Mouse (Mus musculus) CH12.LX (cell line): ENCODE measurements at regions not wholly inside any gene's neighbourhood (a gene's known extent, or its start where the extent isn't known, plus 50 kb on each side); places are given as distances from the start of the nearest gene placed in this dataset.

Source experiments
- DNase-seq: peaks from one replicate; pipeline ENCODE4 v3.0.0-alpha.2; 2013; ENCODE audit errors: extremely low read depth
- H3K27ac ChIP-seq: 2 replicates; pipeline ENCODE4 v1.5.1; 2012; ENCODE audit warnings: low read depth, mild to moderate bottlenecking, control low read depth, moderate library complexity; ENCODE audit not compliant: insufficient read depth
- H3K27me3 ChIP-seq: replicated peaks from 2 replicates; pipeline ENCODE3; 2012; ENCODE audit warnings: inconsistent platforms
- H3K36me3 ChIP-seq, 2 experiments: replicated peaks in 1 of 2; 2 replicates each; pipeline versions ENCODE3 to v1.6.1; 2012; ENCODE audit warnings: inconsistent platforms in 1 of 2, low read length in 1 of 2, mild to moderate bottlenecking in 1 of 2, mixed read lengths in 1 of 2, moderate library complexity in 1 of 2; ENCODE audit not compliant: control insufficient read depth in 1 of 2, insufficient read depth in 1 of 2
- H3K4me1 ChIP-seq, 2 experiments: 2 replicates each; pipeline ENCODE4 v1.6.1; 2012; ENCODE audit warnings: inconsistent platforms in 1 of 2, moderate library complexity in 1 of 2; ENCODE audit not compliant: insufficient read depth in 2 of 2, control insufficient read depth in 1 of 2
- H3K4me2 ChIP-seq: 2 replicates; pipeline ENCODE4 v1.6.1; 2012; ENCODE audit warnings: low read depth, mild to moderate bottlenecking, control low read depth; ENCODE audit not compliant: poor library complexity, insufficient read depth, severe bottlenecking
- H3K4me3 ChIP-seq, 3 experiments: fragments of 150-350 bp in 1 of 3; sonication (generic) in 1 of 3; replicated peaks in 1 of 3; 2 replicates each; pipeline versions ENCODE3 to v1.5.1; 2011 to 2012; ENCODE audit warnings: low read depth in 2 of 3, low read length in 2 of 3, mild to moderate bottlenecking in 2 of 3, moderate library complexity in 2 of 3, control low read depth in 1 of 3, improper control_type of control experiment in 1 of 3, inconsistent platforms in 1 of 3, mixed read lengths in 1 of 3; ENCODE audit not compliant: poor library complexity in 1 of 3
- H3K79me2 ChIP-seq: replicated peaks from 2 replicates; pipeline ENCODE4 v1.6.1; 2012; ENCODE audit warnings: mild to moderate bottlenecking, moderate library complexity; ENCODE audit not compliant: control insufficient read depth, poor library complexity, insufficient read depth, severe bottlenecking; ENCODE audit errors: extremely low read depth
- H3K9ac ChIP-seq: 2 replicates; pipeline ENCODE4 v1.6.1; 2012; ENCODE audit warnings: low read depth, mild to moderate bottlenecking, control low read depth, moderate library complexity; ENCODE audit not compliant: insufficient read depth
- H3K9me3 ChIP-seq: replicated peaks from 2 replicates; pipeline ENCODE3; 2012; ENCODE audit warnings: low read length, inconsistent platforms, mixed read lengths
- CHD1 ChIP-seq: IDR thresholded peaks from 2 replicates; pipeline ENCODE4 v1.6.1; 2012; ENCODE audit warnings: low read depth, low read length, improper control_type of control experiment, inconsistent platforms
- CHD2 ChIP-seq: IDR thresholded peaks from 2 replicates; pipeline ENCODE4 v1.6.1; 2011; ENCODE audit warnings: low read length, improper control_type of control experiment
- E2F4 ChIP-seq: IDR thresholded peaks from 2 replicates; pipeline ENCODE4 v1.6.1; 2011; ENCODE audit warnings: low read depth, low read length, improper control_type of control experiment; ENCODE audit not compliant: insufficient replicate concordance
- ELF1 ChIP-seq: IDR thresholded peaks from 2 replicates; pipeline ENCODE4 v1.6.1; 2014; ENCODE audit warnings: low read depth, mild to moderate bottlenecking, inconsistent platforms, low read length, improper control_type of control experiment
- EP300 ChIP-seq: IDR thresholded peaks from 2 replicates; pipeline ENCODE4 v1.6.1; 2011; ENCODE audit warnings: low read length, improper control_type of control experiment
- ETS1 ChIP-seq: conservative IDR thresholded peaks from 2 replicates; pipeline ENCODE4 v1.6.1; 2012; ENCODE audit warnings: low read depth, mild to moderate bottlenecking, inconsistent platforms, low read length, improper control_type of control experiment, moderate library complexity
- GABPA ChIP-seq: IDR thresholded peaks from 2 replicates; pipeline ENCODE4 v1.6.1; 2012; ENCODE audit warnings: low read depth, low read length, improper control_type of control experiment, inconsistent platforms; ENCODE audit not compliant: insufficient replicate concordance
- JUN ChIP-seq: IDR thresholded peaks from 2 replicates; pipeline ENCODE4 v1.6.1; 2011; ENCODE audit warnings: low read depth, mild to moderate bottlenecking, low read length, improper control_type of control experiment, moderate library complexity; ENCODE audit not compliant: insufficient read depth
- JUND ChIP-seq: conservative IDR thresholded peaks from 2 replicates; pipeline ENCODE4 v1.6.1; 2011; ENCODE audit warnings: low read depth, low read length, improper control_type of control experiment
- KAT2A ChIP-seq: IDR thresholded peaks from 2 replicates; pipeline ENCODE4 v1.6.1; 2012; ENCODE audit warnings: low read length, improper control_type of control experiment, inconsistent platforms; ENCODE audit not compliant: insufficient replicate concordance
- MAFK ChIP-seq: IDR thresholded peaks from 2 replicates; pipeline ENCODE4 v1.6.1; 2011; ENCODE audit warnings: low read length, improper control_type of control experiment; ENCODE audit not compliant: insufficient replicate concordance
- NRF1 ChIP-seq: IDR thresholded peaks from 2 replicates; pipeline ENCODE4 v1.6.1; 2014; ENCODE audit warnings: low read depth, mild to moderate bottlenecking, inconsistent platforms, low read length, improper control_type of control experiment, moderate library complexity
- POLR2AphosphoS2 ChIP-seq: IDR thresholded peaks from 2 replicates; pipeline ENCODE4 v1.6.1; 2011; ENCODE audit warnings: low read depth, low read length, improper control_type of control experiment
- RAD21 ChIP-seq: IDR thresholded peaks from 2 replicates; pipeline ENCODE4 v1.6.1; 2011; ENCODE audit warnings: low read depth, mild to moderate bottlenecking, low read length, improper control_type of control experiment, moderate library complexity
- SIN3A ChIP-seq: IDR thresholded peaks from 2 replicates; pipeline ENCODE4 v1.6.1; 2012; ENCODE audit warnings: low read length, improper control_type of control experiment, inconsistent platforms
- TBP ChIP-seq: conservative IDR thresholded peaks from 2 replicates; pipeline ENCODE4 v1.6.1; 2011; ENCODE audit warnings: low read depth, low read length, improper control_type of control experiment
- UBTF ChIP-seq: IDR thresholded peaks from 2 replicates; pipeline ENCODE4 v1.6.1; 2012; ENCODE audit warnings: low read depth, mild to moderate bottlenecking, inconsistent platforms, low read length, improper control_type of control experiment, moderate library complexity
- ZC3H11A ChIP-seq: IDR thresholded peaks from 2 replicates; pipeline ENCODE4 v1.6.1; 2012; ENCODE audit warnings: low read depth, mild to moderate bottlenecking, inconsistent platforms, low read length, improper control_type of control experiment
- ZKSCAN1 ChIP-seq: IDR thresholded peaks from 2 replicates; pipeline ENCODE4 v1.6.1; 2012; ENCODE audit warnings: low read depth, inconsistent platforms, low read length, improper control_type of control experiment, borderline replicate concordance
- ZMIZ1 ChIP-seq: IDR thresholded peaks from 2 replicates; pipeline ENCODE4 v1.6.1; 2012; ENCODE audit warnings: low read depth, mild to moderate bottlenecking, inconsistent platforms, low read length, improper control_type of control experiment
- ZNF384 ChIP-seq: IDR thresholded peaks from 2 replicates; pipeline ENCODE4 v1.6.1; 2012; ENCODE audit warnings: low read depth, low read length, improper control_type of control experiment, inconsistent platforms
- dilution Hi-C: fragments of 300-500 bp; cut with MboI; formaldehyde crosslinking; loops from 2 replicates; pipeline ENCODE4 v1.14.3; 2020; ENCODE audit warnings: low sequenced_read_pairs; ENCODE audit not compliant: extremely low pct_unique_long_range_greater_than_20kb, extremely low pct_ligation_motif_present
- in situ Hi-C: fragments of 300-500 bp; cut with MboI; formaldehyde crosslinking; loops from 3 replicates; pipeline ENCODE4 v1.14.3; 2019; ENCODE audit warnings: low sequenced_read_pairs, low pct_ligation_motif_present, low pct_unique_long_range_greater_than_20kb, mixed read lengths

DNA sequence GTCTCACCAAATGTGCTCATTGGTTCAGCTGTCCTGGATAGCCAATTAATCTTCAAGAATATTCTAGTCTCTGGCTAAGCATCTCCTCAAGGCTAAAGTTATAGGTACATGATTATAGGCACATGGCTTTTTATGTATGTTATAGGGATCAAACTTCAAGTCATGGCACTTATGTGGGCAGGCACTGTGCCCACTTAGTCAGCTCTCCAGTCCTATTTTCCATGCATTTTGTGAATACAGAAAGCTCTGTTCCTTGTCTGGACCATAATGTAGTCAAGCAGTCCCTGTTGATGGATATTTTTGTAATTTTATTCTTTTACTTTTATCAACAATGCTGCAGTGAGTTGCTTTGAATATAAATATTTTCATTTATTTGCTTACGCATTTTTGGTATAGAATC lies 531.1 kb downstream of the Nup35 start:
- Histone ChIP-seq H3K36me3 (no peaks in the 10 kb centered on the region), H3K4me3 (no peak overlapping the region), H3K4me1 (no peaks in the 10 kb centered on the region), H3K27ac (no peak overlapping the region), H3K27me3 (no peaks in the 10 kb centered on the region), H3K79me2 (no peaks in the 10 kb centered on the region), H3K9ac (no peak overlapping the region), H3K9me3 (peaks cover 20% of the 10 kb centered on the region), H3K4me2 (no peak overlapping the region)
- TF ChIP-seq ZKSCAN1 (no peak), RAD21 (no peak), E2F4 (no peak), TBP (no peak), UBTF (no peak), JUND (no peak)
- DNase-seq, result no peak
- dilution Hi-C loops, result no loop called here
- in situ Hi-C loops, result no loop called here

DNA sequence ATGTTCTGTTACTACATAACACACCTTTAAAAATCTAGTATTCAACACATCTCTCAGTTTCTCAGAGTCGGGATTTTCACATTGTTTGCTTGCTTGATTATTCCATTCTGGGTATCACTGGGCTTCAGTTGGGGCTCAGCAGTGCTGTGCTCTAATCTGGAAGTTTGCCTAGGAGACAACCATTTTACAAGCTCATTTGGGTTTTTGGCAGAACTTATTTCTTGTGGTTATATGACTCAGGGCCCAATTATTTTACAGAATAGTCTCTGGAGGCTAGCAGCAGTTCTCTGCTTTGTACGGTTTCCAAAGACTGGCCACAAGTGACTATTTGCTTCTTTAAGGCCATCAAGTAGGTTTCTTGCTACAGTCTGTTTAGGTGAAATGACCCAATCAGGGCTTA lies 565.4 kb downstream of the Nup35 start:
- no peak for DNase-seq
- Histone ChIP-seq H3K79me2 (no peaks in the 10 kb centered on the region), H3K27me3 (no peaks in the 10 kb centered on the region), H3K4me2 (no peak overlapping the region), H3K9ac (no peak overlapping the region), H3K4me3 (no peak overlapping the region), H3K27ac (no peak overlapping the region), H3K4me1 (no peaks in the 10 kb centered on the region), H3K36me3 (no peaks in the 10 kb centered on the region), H3K9me3 (peaks cover 13% of the 10 kb centered on the region)
- in situ Hi-C loops, result no loop called here
- TF ChIP-seq SIN3A (no peak), RAD21 (no peak), MAFK (no peak), ETS1 (no peak)
- dilution Hi-C loops, result no loop called here

DNA sequence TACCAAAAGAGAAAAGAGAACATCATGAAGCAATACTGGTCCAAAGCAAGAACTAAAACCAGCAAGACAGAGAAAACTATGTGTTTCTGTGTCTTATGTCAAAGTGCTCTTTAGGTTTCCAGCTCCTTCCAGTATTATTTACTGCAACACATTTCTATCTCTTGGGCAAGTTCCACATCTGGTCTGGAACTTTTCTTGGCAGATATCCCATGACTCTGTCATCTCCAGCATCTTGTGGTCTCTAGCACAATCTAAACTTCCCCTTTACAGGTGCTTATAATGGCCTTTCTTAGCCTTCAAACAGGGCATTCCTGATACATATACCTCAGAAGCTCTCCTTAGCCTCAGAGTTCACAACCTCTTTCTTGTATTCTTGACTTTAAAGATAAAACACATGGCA lies 568.9 kb downstream of the Nup35 start:
- Histone ChIP-seq H3K9ac (no peak overlapping the region), H3K27me3 (no peaks in the 10 kb centered on the region), H3K4me2 (no peak overlapping the region), H3K9me3 (peaks cover 9% of the 10 kb centered on the region), H3K27ac (no peak overlapping the region), H3K4me3 (no peak overlapping the region), H3K4me1 (no peaks in the 10 kb centered on the region), H3K79me2 (no peaks in the 10 kb centered on the region), H3K36me3 (no peaks in the 10 kb centered on the region)
- TF ChIP-seq ZC3H11A (no peak), ZNF384 (no peak), EP300 (no peak), CHD1 (no peak), NRF1 (no peak), CHD2 (no peak), JUN (no peak), ELF1 (no peak), ZMIZ1 (no peak), UBTF (no peak), GABPA (no peak), ETS1 (no peak), POLR2AphosphoS2 (no peak), MAFK (no peak), KAT2A (no peak)
- DNase-seq, result no peak
- in situ Hi-C loops (no loop called here), dilution Hi-C loops (no loop called here)
